Mouse (Mus musculus): Measurements from ENCODE around the gene Trim38. TPM values are rescaled to one million over a fixed set of nuclear protein-coding genes. Genes with fewer than 3 reads are reported as not detected.
"Not testable (repeated sequence)": the region's sequence is repeated elsewhere in the genome, so short reads cannot be mapped to it uniquely, and the experiment has no call there.

Trim38 gene
- not detected for total RNA-seq (2021)
- long read RNA-seq, experiment 1: 0 reads
- long read RNA-seq, experiment 2: 0 reads

DNA sequence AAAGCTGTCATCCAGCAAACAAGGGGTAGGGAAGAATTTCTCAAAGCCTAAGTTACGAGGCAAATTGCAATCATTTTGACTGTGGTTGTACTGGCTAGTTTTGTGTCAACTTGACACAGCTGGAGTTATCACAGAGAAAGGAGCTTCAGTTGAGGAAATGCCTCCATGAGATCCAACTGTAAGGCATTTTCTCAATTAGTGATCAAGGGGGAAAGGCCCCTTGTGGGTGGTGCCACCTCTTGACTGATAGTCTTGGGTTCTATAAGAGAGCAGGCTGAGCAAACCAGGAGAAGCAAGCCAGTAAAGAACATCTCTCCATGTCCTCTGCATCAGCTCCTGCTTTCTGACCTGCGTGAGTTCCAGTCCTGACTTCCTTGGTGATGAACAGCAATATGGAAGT is at the start of gene Trim38:
TSS of gene Trim38 (plus strand) at position 301 of the 400 bp plus-strand sequence.
- not testable (repeated sequence) for DNase-seq (ENCODE audit: low spot score in 2 of 2)

DNA sequence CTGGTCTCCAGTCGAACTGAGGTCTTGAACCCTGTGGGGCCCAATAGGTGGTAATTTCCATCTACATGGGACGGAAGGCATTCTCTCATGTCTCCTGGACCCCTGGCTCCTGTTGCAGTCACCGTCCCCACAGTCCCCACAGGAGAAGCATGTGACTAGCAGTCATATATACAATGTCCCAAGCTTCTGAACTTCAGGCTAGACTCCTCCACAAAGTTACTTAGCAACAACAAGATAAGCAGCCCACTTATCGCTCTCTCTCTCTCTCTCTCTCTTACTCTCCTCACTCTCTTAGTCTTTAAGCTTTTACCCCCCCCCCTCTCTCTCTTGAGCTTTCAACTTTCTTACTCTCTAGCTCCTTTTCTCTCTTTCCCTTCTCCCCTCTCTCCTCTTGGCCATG is 45.5 kb upstream of the Trim38 start:
- DNase-seq (ENCODE audit: low spot score in 2 of 2): no peak

DNA sequence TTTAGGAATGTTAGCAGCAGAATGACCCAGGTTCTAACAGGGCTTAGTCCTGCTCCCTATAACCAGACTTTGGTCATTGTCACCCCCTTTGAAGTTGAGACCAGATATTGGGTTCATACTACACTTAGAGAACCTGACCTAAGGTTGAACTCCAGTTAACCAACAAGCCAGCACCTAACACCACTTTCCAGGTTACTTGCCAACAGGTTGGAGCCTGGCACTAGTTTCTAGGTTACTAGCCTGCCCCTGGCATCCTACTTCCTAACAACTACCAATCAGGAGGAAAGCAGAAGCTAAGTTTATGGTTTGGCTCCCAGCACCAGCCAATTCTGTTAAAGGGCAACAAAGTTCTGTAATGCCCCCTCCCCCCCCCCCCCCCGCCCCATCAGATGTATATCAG is 44.5 kb upstream of the Trim38 start:
- DNase-seq (ENCODE audit: low spot score in 2 of 2): no peak

DNA sequence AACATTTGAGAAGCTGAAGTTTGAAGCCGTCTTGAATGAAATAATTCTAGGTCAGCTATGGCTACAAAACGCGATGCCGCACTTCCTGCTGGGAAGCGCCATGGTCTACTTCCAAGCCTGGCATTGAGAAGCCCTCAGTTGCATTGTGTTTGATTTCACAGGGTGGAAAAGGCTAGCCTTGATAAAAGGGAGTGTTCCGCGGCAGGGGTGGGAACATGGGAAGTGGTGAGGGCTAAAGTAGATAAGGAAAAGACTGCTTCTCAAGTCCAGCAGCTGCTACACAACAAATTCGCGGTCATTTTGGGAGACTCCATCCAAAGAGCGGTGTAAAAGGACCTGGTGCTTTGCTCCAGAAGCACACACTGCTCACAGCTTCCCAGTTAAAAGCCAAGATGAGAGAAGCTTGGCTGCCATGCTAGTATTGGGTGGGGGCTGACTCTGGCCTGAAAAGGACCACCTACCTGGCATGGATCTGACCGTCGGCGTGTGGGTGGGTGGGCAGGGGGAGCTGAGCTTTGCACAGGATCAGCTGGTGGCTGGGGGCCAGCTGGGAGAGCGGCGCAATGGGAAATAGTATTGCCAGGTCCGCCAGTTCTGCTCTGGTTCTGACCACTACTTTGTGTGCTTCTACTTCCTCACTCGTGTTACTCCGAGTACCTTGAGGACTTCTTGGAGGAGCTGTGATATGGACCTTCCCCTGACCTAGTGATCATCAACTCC is 41.1 kb upstream of the Trim38 start:
- no peak for DNase-seq (ENCODE audit: low spot score in 2 of 2)

DNA sequence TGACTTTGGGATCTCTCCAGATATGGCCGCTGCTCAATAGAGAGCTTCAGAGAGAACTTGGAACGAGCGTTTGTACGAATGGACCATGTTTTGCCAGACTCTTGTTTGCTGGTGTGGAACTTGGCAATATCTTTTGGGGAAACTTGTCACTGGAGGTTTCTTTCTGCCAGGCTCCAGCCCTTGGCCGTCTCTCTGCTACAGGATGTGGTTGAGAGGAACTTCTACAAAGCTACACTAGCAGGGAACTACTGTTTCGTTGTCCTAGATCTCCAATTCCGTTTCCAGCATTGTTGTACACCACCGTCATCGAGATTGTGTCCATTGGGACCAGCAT is 40.6 kb upstream of the Trim38 start:
- DNase-seq (ENCODE audit: low spot score in 2 of 2): no peak

DNA sequence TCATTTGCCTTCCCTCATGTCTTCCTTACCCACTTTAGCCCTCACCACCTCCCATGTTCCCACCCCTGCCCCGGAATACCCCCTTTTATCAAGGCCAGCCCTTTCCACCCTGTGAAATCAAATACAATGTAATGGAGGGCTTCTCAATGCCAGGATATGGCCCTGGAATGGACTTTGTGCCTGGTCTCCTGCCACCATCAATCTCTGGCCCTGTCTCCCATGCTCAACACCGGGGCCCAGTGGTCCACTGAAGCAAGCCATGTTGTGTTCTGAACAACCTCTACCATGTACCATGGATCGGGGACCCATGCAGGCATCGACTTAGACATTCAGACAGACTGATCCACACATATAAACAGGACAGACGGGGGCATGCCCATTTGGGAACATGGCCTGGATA is 40.0 kb upstream of the Trim38 start:
- DNase-seq (ENCODE audit: low spot score in 2 of 2): no peak

DNA sequence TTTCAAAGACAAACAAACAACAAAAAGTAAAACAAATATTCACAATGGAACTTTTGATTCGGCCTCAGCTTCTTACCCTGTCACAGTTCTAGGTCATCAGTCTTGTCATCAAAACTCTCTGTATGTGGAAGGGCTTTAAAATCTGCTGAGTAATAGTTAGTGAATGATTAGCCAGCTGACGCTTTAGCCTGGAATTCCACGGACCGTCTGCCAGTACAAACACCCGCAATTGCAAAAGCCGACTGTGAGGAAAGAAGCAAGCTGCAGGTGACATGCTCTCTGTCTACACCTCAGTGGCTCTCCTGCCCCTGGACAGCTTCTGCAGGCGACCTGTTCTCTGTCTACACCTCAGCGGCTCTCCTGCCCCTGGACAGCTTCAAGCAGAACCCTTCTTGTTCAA is 39.2 kb upstream of the Trim38 start:
- DNase-seq (ENCODE audit: low spot score in 2 of 2): no peak

DNA sequence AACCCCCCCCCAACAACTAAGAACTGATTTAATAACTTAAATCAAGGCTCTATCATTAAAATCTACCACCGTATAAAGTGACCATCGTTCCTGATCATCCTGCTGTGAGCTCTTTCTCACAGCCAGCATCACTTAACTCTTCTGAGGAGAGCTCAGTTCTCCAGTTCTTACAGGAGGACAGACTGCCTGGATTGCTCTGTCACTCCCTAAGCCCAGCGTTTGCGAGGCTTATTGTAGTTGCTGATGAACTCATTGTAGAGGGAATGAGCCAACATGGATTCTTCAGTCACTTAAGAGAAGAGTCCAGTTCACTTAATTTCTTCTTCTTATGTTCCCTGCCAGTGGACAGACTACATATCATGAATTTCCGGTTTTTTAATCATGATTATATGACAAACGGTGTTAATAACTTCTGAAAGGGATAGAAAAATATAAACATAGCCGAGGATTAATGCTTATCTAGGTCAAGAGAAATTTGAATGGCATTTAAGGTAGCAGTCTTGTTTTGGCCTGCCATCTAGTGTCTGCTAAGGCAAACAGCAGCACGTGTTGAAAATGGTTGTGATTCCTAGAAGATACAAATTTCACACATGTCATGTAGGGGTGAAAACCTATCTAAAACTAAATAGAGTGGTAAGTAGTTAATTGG is 37.4 kb upstream of the Trim38 start:
- DNase-seq (ENCODE audit: low spot score in 2 of 2): no peak

DNA sequence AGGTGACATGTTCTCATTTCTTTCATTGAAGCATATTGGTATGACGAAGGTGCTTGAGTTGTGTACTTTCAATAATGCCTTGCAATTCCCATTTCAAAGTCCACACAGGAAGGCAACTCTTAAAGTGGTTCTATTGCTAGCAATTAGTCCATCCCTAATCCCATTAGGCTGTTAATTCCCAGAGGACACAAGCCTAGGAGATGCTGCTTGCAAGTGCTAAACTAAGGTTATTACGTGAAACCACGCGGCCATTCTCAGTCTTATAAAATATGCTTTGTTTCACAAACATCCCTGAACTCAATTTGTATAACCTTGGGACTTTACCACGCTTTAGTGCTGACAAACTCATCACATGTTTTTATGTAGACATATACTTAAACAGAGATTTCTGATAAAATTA is 32.6 kb upstream of the Trim38 start:
- no peak for DNase-seq (ENCODE audit: low spot score in 2 of 2)

DNA sequence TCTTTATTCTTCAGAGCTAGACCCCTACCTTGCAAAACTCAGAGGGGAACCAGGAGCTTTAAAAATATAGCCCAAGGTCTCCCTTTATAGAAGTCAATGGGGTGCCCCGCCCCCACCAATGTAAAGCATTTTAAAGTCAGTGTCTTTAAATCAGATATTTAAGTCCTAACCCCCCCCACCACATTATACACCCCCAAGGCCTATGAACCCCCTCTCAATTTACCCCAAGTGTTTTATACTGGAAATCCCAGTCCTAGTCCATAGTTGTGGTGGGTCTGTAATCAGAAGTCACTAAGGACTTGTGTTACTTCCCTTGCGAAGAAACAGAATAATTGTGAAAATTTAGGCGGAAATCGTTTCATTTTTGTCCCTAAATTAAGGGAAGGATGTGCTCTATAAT is 31.7 kb upstream of the Trim38 start:
- no peak for DNase-seq (ENCODE audit: low spot score in 2 of 2)

DNA sequence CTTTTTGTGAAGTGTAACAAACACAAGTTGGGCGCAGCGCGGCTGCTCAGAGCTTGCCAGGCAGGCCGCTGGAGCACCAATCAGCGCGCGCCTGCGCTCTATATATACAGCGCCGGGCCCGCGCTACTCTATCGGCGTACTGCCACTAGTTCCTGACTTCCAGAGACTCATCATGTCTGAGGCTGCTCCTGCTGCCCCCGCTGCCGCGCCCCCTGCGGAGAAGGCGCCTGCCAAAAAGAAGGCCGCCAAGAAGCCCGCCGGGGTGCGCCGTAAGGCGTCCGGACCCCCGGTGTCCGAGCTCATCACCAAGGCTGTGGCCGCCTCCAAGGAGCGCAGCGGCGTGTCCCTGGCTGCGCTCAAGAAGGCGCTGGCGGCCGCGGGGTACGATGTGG is 31.0 kb upstream of the Trim38 start, which contains the start of gene Hist1h1c:
TSS of gene Hist1h1c (plus strand) at position 132 of the 392 bp plus-strand sequence.
- peak; percentile 85 to 92 for DNase-seq (ENCODE audit: low spot score in 2 of 2)

DNA sequence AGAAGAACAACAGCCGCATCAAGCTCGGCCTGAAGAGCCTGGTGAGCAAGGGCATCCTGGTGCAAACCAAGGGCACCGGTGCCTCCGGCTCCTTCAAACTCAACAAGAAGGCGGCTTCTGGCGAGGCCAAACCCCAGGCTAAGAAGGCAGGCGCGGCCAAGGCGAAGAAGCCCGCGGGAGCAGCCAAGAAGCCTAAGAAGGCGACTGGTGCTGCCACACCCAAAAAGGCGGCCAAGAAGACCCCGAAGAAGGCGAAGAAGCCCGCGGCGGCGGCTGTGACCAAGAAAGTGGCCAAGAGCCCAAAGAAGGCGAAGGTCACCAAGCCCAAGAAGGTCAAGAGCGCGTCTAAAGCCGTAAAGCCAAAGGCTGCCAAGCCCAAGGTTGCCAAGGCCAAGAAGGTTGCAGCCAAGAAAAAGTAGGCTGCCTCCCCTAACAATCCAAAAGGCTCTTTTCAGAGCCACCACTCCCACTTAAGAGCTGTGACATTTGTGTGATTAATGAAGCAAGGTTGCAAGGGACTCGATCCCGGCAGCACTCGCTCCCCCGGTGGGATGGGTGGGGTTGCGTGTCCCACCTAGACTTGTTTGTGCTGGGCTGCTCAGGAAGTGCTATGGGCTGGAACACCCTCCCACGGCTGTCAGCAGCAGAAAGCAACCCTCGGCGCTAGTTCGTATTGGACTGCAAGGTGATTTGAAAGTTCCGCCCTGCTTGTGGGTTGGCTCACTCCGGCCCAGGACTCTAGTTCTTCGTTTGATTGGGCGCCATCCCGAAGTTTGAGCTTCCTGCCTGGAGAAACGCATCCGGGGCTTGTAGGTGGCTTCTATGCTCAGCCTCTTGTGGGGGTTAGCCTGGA is 30.4 kb upstream of the Trim38 start:
- peak; percentile 73 to 88 for DNase-seq (ENCODE audit: low spot score in 2 of 2)

DNA sequence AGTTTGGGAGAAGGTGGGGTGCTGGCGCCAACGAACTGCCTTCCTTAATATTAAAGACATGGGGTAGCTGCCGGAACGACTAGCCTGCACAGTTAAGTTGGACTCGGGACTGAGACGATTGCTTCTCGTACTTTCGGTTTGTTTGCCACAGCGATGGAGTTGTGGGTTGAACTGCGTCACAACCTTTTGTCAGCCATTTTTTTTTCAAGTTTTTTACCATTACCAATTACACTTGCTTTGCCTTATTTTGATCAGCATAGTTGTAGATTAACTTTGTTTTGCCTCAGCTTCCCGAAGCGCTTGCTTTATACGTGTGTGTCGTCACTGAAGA is 29.8 kb upstream of the Trim38 start:
- DNase-seq (ENCODE audit: low spot score in 2 of 2): no peak

DNA sequence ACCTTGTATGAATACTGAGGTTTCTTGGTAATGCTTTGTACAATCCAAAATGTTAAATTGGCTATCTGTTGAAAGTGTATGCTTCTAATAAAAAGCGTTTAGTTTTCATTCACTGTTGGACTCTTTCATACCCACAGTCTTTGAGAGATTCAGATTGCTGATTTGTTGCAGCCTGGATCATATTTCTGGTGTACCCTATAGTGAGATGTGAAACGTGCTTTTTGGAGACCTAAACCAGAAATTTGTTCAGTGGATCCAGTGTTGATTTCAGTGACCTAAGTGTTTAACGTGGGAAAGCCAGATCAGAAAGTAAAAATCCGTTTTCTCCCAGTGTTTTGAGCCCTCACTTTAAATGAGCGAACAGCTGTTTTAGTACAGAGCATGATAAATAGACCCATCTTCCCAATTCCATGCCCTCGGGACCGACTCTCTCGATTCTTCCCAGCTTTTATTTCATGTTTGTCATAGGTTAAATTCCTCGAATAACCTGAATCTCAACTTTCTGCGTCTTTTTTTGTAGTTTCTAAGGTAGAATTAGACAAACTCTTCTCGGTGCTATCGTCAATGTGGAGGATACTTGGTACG is 29.4 kb upstream of the Trim38 start:
- no peak for DNase-seq (ENCODE audit: low spot score in 2 of 2)

DNA sequence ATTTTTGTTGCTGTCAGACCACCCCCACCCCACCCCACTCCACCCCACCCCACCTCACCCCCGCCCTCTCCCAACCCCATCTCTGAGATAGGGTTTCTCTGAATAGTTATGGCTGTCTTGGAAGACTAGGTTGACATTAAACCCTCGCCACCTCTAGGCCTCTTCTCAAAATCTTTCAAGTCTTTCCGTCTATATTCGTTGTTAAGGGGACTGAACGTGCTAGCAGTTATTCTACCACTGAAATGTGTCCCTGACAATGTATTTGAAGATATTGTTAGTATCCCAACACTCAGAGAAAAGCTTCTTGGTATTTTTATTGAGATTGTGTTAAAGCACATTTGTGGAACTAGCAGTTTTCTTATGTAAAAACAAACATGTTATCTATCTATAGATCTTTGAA is 28.8 kb upstream of the Trim38 start:
- no peak for DNase-seq (ENCODE audit: low spot score in 2 of 2)

DNA sequence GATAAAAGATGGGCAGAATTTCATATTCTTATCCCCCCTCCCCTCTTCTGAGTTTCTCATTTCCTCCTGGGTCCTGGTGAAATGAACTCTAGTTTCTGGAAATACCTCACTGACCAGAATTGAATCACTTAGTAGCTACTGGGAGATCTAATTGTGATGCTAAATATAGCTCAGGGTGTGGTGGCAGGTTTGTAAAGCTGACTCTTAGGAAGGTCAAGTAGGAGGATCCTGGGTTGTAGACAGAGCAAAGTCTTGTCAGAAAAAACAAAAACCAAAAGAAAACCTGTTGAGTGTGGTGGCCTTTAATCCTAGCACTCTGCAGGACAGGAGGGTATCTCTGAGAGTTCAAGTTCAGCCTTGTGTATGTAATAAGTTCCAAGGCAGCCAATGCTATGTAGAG is 27.7 kb upstream of the Trim38 start:
- DNase-seq (ENCODE audit: low spot score in 2 of 2): no peak

DNA sequence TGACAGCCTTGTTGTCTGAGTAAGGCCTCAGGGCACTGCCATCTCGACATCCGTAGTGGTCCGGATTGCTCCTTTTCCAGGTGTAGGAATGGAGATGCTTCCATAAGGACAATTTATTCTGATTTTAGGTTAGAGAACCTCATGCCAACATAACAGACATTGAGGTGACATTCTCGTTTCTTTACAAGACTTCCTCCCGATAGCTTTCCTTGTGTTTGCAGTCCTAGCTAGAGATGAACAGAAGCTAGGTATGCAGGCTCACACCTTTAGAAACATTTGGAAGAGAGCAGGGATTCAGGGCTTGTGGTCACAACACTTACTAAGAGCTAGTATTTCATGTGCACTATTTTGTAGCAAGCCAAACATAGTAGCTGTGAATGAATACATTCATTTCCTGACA is 26.5 kb upstream of the Trim38 start:
- DNase-seq (ENCODE audit: low spot score in 2 of 2): no peak

DNA sequence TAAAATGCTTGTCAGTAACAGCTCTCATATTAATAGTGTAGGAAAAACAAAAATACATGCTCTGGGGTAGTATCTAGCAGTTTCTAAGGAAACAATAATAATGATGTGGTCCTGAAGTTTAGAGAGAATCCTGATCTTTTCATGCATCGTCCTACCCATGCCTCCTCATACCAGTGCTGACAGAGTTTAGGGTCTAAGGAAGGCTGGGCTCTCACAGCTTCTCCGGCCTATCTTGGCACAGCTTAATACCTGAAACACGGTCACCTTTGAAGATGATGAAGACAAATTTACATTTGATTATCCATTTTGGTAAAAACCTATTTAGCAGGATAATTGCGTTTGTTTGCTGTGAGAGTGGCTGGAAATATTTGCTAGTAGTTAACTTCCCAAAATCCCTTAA is 25.8 kb upstream of the Trim38 start:
- no peak for DNase-seq (ENCODE audit: low spot score in 2 of 2)

DNA sequence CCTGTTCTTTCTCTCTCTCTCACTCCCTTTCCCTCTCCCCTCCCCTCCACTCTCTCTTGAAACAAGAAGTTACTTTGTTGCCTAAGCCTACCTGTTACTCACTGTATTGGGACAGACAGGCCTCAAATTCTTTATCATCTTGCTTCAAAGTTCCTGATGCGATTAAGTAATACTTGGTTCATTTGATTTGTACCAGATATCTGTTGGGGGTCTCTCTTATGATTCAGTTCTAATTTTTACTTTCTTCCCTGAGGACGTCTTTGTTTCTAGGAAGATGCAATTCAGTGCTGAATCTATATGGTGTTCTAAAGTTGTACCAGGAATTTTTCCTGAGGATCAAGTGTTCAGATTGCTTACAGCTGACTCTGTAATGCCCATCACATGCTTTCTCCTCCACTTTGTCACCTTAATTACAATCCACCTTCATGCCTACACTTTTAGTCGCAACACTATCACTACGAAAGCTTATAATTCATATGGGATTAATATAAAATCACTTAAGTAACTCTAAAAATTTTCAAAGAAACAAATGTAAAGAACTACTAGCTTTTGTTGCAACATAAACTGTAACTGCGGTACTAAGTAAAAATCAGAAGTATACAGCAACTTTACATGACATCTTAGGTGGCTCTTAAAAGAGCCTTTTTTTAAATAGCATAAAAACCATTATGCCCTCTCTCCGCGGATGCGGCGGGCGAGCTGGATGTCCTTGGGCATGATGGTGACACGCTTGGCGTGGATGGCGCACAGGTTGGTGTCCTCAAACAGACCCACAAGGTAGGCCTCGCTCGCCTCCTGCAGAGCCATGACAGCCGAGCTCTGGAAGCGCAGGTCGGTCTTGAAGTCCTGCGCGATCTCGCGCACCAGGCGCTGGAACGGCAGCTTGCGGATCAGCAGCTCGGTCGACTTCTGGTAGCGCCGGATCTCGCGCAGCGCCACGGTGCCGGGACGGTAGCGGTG is 25.0 kb upstream of the Trim38 start:
- no peak for DNase-seq (ENCODE audit: low spot score in 2 of 2)

DNA sequence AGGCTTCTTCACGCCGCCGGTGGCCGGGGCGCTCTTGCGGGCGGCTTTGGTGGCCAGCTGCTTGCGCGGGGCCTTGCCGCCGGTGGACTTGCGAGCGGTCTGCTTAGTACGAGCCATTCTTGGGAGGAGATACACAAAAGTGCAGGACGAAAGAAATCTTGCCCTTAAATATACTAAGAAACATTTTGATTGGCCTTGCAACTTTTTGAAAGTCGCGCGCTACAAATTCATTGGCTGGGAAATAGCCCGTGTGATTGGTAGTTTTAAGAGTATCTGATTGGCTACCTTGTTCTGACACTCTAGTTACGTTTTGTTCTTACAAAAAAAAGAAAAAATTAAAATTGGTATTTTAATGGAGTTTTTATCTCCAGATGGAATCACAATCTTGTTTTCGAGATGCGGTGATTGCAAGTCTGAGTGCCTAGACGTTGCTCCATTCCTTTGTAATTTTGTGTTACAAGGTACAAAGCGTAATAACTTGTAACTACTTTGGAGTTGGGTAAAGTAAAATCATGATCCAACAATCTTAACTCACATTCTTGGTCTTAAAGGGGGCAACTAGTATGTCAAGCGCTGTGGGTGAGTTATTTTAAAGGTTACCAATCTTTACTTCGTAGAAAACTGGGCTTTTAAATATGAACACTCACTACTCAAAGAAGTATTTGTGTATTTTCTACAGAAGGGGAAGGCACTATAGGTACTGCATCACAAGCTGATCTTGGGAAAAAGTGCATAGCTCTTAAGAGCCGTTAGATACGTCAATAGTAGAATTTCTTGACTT is 24.1 kb upstream of the Trim38 start, which contains the start of gene Hist1h3c:
TSS of gene Hist1h3c (minus strand) at position 222 of the 781 bp plus-strand sequence.
- peak; percentile 59 to 84 for DNase-seq (ENCODE audit: low spot score in 2 of 2)
